Mouse (Mus musculus): Measurements from ENCODE around the gene Adora3. TPM values are rescaled to one million over a fixed set of nuclear protein-coding genes. Genes with fewer than 3 reads are reported as not detected.

Gene Adora3
- polyA plus RNA-seq, 1 experiment from 2014 or later = 0.90 TPM

GRCm38 (mm10) chr3:105894601-105895592 lies 24.2 kb downstream of the Adora3 start:
- 0 out of 2 replicates have a peak, but pooled peaks have one; percentile 34 for ATAC-seq (ENCODE audit: low FRiP score, low read depth)
- 70% methylated on average over 23 of the region's 23 CpGs for WGBS

GRCm38 (mm10) chr3:105896811-105897210 lies 26.2 kb downstream of the Adora3 start:
- no peaks in the 10 kb centered on the region for H3K36me3 ChIP-seq
- no peaks in the 10 kb centered on the region for H3K27me3 ChIP-seq
- WGBS = 80% methylated on average over 3 of the region's 3 CpGs
- no peaks in the 10 kb centered on the region for H3K9me3 ChIP-seq
- peaks cover 39% of the 10 kb centered on the region for H3K4me1 ChIP-seq
- H3K4me3 ChIP-seq = no peak overlapping the region
- no peak overlapping the region for H3K9ac ChIP-seq
- H3K4me2 ChIP-seq (replicated peaks) = no peak overlapping the region
- no peak overlapping the region for H3K27ac ChIP-seq
- ATAC-seq (ENCODE audit: low FRiP score, low read depth) = no peak

More at GRCm38 (mm10) chr3:105894601-105895592, 24.2 kb downstream of the Adora3 start:
- H3K4me3 ChIP-seq = no peak overlapping the region
- no peaks in the 10 kb centered on the region for H3K9me3 ChIP-seq
- H3K27me3 ChIP-seq = no peaks in the 10 kb centered on the region
- no peak overlapping the region for H3K9ac ChIP-seq
- no peak overlapping the region for H3K4me2 ChIP-seq (replicated peaks)
- no peaks in the 10 kb centered on the region for H3K36me3 ChIP-seq
- peaks cover 39% of the 10 kb centered on the region for H3K4me1 ChIP-seq
- H3K27ac ChIP-seq = no peak overlapping the region; the same call in 1 of the 2 replicates

DNA sequence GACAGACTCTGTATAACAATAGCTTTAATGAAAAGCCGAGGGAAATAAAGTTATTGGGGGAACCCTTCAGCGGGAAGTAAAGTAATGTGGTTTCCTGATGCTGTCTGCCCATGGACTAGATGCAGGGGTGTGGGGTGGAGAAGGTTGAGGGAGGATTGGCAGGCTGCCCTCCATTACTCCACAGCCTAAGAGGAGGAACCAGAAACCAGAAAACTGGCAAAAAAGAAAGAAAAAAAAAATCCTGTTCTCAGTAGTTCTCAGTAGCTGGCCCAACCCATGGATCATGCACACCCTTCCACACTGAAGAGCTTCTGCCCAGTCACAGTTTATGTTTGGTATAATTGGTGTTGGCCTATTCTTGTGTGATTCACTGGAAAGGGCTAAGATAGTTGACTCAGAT lies 27.7 kb downstream of the Adora3 start:
- WGBS = 60% methylated on average over 2 of the region's 2 CpGs
- Histone ChIP-seq H3K27me3 (no peaks in the 10 kb centered on the region), H3K9me3 (no peaks in the 10 kb centered on the region), H3K9ac (no peak overlapping the region), H3K4me1 (peaks cover 27% of the 10 kb centered on the region), H3K27ac (no peak overlapping the region), H3K4me2 (replicated peaks) (no peak overlapping the region), H3K4me3 (no peak overlapping the region), H3K36me3 (no peaks in the 10 kb centered on the region)
- ATAC-seq (ENCODE audit: low FRiP score, low read depth) = no peak

- no peak for ATAC-seq (ENCODE audit: low FRiP score, low read depth)
- Histone ChIP-seq H3K27ac (no peak overlapping the region), H3K9me3 (no peaks in the 10 kb centered on the region), H3K27me3 (no peaks in the 10 kb centered on the region), H3K36me3 (no peaks in the 10 kb centered on the region), H3K4me3 (no peak overlapping the region), H3K9ac (no peak overlapping the region), H3K4me1 (peaks cover 21% of the 10 kb centered on the region), H3K4me2 (replicated peaks) (no peak overlapping the region)
- WGBS = 80% methylated on average over 11 of the region's 11 CpGs
Measured at GRCm38 (mm10) chr3:105898861-105899260, 28.2 kb downstream of the Adora3 start.

- H3K27ac ChIP-seq = no peak overlapping the region
- no peaks in the 10 kb centered on the region for H3K27me3 ChIP-seq
- ATAC-seq (ENCODE audit: low FRiP score, low read depth) = peak; percentile 69
- H3K9ac ChIP-seq = no peak overlapping the region
- H3K9me3 ChIP-seq = no peaks in the 10 kb centered on the region
- no peaks in the 10 kb centered on the region for H3K36me3 ChIP-seq
- no peak overlapping the region for H3K4me3 ChIP-seq
- H3K4me1 ChIP-seq = peaks cover 14% of the 10 kb centered on the region
- H3K4me2 ChIP-seq (replicated peaks) = 0 out of 2 replicates have a peak overlapping the region, but pooled peaks have one; percentile 9
- 41% methylated on average over 8 of the region's 8 CpGs for WGBS
Measured at GRCm38 (mm10) chr3:105899394-105900147, 28.9 kb downstream of the Adora3 start.

DNA sequence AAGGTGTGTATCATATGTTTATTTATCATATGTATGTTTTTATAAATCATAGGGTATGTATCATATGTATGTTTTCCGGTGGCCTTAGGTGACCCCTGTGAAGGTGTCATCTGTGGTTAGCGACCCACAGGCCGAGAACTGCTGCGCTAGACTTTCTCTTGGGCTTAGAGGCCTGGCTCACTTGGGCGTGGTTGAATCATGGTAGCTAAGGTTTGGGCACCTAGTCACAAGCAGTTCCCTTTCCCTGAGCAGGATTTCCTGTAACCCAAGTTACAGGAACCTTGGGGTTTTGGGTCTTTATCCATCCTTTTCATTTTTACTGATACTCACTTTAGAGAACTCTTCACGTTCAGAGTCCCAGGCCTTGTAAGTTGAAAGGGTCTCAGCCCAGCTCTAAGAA lies 29.6 kb downstream of the Adora3 start:
- no peak for ATAC-seq (ENCODE audit: low FRiP score, low read depth)
- Histone ChIP-seq H3K36me3 (no peaks in the 10 kb centered on the region), H3K27ac (no peak overlapping the region), H3K9ac (no peak overlapping the region), H3K9me3 (no peaks in the 10 kb centered on the region), H3K4me2 (replicated peaks) (no peak overlapping the region), H3K27me3 (no peaks in the 10 kb centered on the region), H3K4me3 (no peak overlapping the region), H3K4me1 (peaks cover 7% of the 10 kb centered on the region)
- 77% methylated on average over 6 of the region's 6 CpGs for WGBS

DNA sequence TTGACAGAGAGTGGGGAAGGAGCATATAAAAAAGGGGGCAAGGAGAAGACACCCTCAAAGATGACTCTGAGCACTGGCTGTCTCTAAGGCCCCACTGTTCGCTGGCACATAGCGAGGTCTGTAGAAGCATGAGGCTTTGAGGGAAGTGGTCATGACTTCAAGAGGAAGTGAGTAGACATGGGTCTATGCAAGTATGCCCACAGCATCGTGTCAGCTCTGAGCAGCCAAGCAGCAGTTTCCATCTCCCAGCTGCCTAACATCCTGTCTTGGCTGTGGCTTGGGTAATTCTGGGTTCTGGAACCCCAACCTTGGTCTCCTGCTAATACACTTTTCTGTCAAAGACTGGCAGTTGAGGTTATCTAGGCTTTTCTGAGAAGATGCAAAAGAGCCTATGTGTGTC lies 30.1 kb downstream of the Adora3 start:
- Histone ChIP-seq H3K36me3 (no peaks in the 10 kb centered on the region), H3K9me3 (no peaks in the 10 kb centered on the region), H3K4me1 (0 out of 2 replicates have a peak, but pooled peaks cover 5% of the 10 kb centered on the region), H3K4me2 (replicated peaks) (no peak overlapping the region), H3K27me3 (no peaks in the 10 kb centered on the region), H3K4me3 (no peak overlapping the region), H3K9ac (no peak overlapping the region), H3K27ac (no peak overlapping the region)
- ATAC-seq (ENCODE audit: low FRiP score, low read depth) = no peak
- 83% methylated on average over 3 of the region's 3 CpGs for WGBS

DNA sequence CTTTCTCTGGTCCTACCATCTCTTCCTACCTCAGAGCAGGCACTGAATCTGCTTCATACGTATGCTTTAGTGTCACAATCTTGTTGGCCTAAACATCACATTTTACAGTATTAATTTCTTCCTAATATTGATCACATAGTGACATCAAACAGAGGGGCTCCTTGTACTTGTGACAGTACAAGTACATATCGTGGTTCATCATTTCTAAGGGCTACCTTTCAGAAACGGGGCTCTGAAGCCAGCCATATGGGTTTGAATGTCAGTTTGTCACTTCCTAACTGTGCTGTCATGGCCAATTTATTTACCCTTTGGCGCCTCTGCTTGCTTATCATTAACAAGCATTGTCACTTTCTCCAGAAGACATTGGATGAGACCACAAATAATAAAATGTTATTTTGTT lies 30.8 kb downstream of the Adora3 start:
- Histone ChIP-seq H3K9me3 (no peaks in the 10 kb centered on the region), H3K9ac (no peak overlapping the region), H3K27ac (no peak overlapping the region), H3K4me2 (replicated peaks) (no peak overlapping the region), H3K36me3 (no peaks in the 10 kb centered on the region), H3K4me3 (no peak overlapping the region), H3K27me3 (no peaks in the 10 kb centered on the region), H3K4me1 (0 out of 2 replicates have a peak, but pooled peaks cover 5% of the 10 kb centered on the region)
- ATAC-seq (ENCODE audit: low FRiP score, low read depth) = no peak
- WGBS = 77% methylated on average over 4 of the region's 4 CpGs

- Histone ChIP-seq H3K4me1 (0 out of 2 replicates have a peak, but pooled peaks cover 5% of the 10 kb centered on the region), H3K9me3 (no peaks in the 10 kb centered on the region), H3K4me2 (replicated peaks) (no peak overlapping the region), H3K27me3 (no peaks in the 10 kb centered on the region), H3K36me3 (no peaks in the 10 kb centered on the region), H3K9ac (no peak overlapping the region), H3K27ac (no peak overlapping the region), H3K4me3 (no peak overlapping the region)
- WGBS = 71% methylated on average over 4 of the region's 4 CpGs
- no peak for ATAC-seq (ENCODE audit: low FRiP score, low read depth)
Measured at GRCm38 (mm10) chr3:105904213-105904612, 33.6 kb downstream of the Adora3 start.

DNA sequence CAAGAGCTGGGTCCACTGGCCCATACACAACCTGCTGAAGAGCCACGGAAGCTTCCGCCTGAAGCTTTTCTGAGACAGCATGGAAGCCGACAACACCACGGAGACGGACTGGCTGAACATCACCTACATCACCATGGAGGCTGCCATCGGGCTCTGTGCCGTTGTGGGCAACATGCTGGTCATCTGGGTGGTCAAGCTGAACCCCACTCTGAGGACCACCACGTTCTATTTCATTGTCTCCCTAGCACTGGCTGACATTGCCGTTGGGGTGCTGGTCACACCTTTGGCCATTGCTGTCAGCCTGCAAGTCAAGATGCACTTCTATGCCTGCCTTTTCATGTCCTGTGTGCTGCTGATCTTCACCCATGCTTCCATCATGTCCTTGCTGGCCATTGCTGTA lies 34.1 kb downstream of the Adora3 start:
- Histone ChIP-seq H3K36me3 (no peaks in the 10 kb centered on the region), H3K9me3 (no peaks in the 10 kb centered on the region), H3K27ac (no peak overlapping the region), H3K4me3 (no peak overlapping the region), H3K4me2 (replicated peaks) (no peak overlapping the region), H3K27me3 (no peaks in the 10 kb centered on the region), H3K4me1 (0 out of 2 replicates have a peak, but pooled peaks cover under 1% of the 10 kb centered on the region), H3K9ac (no peak overlapping the region)
- ATAC-seq (ENCODE audit: low FRiP score, low read depth) = no peak
- WGBS = 93% methylated on average over 9 of the region's 9 CpGs

GRCm38 (mm10) chr3:105907956-105908655 lies 37.4 kb downstream of the Adora3 start:
- Histone ChIP-seq H3K9ac (no peak overlapping the region), H3K9me3 (no peaks in the 10 kb centered on the region), H3K27me3 (no peaks in the 10 kb centered on the region), H3K4me3 (no peak overlapping the region), H3K4me2 (replicated peaks) (no peak overlapping the region), H3K27ac (no peak overlapping the region), H3K4me1 (no peaks in the 10 kb centered on the region), H3K36me3 (no peaks in the 10 kb centered on the region)
- no peak for ATAC-seq (ENCODE audit: low FRiP score, low read depth)
- WGBS = 69% methylated on average over 9 of the region's 9 CpGs
